Mouse (Mus musculus): ENCODE results near the gene Gpr152.
"Not testable (repeated sequence)": the region's sequence is repeated elsewhere in the genome, so short reads cannot be mapped to it uniquely, and the experiment has no call there.

Gpr152 gene

DNA sequence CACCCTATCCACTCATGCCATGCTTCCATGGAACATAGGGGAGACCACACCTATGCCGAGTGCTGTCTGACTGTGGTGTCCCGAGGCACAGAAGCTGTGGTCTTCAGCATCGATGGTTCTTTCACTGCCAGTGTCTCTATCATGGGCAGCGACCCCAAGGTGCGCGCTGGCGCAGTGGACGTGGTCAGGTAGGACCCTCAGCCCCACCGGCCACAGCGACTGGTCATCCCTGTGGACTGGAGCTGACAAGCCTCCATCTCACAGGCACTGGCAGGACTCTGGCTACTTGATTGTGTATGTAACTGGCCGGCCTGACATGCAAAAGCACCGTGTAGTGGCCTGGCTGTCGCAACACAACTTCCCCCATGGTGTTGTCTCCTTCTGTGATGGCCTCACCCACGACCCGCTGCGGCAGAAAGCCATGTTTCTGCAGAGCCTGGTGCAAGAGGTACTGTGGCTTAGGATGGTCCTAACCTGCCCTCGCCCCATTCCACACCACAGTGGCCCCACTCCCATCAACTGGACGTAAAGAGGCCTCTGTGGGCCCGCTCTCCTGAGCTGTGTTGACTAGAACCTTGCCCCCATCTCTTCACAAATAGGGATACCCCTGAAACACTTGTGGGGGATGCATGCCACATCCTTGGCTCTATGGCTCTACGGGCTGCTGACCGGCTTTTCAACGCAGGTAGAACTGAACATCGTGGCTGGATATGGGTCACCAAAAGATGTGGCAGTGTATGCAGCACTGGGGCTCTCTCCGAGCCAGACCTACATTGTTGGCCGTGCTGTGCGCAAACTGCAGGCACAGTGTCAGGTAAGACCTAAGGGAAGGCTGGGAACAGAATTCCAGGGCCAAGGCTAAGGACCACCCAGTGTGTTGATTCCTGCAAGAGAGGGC lies 27.3 kb upstream of the Gpr152 start:
- no peak for DNase-seq (ENCODE audit: low read depth, low spot score)

DNA sequence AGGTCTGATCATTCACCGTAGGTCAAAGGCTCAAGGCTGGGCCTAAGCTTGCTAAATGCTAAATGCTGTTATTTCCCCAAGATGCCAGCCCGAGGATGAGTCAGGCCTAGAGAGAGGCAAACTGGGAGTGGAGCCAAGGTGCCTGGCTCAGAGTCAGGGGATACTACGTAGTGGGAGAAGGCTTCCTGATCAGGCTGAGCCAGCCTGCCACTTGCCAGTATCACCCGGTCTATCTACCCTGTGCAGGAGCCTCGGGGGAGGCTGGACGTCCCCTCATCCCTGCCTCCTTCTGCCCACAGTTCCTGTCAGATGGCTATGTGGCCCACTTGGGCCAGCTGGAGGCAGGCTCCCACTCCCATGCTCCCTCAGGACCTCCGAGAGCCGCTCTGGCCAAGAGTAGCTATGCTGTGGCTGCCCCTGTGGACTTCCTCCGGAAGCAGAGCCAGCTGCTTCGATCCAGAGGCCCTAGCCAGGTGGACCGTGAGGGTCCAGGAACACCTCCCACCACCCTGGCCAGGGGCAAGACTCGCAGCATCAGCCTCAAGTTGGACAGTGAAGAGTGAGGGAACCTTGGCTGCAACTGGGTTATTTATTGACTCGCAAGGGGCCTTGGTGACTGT lies 26.3 kb upstream of the Gpr152 start:
- DNase-seq (ENCODE audit: low read depth, low spot score) = no peak

DNA sequence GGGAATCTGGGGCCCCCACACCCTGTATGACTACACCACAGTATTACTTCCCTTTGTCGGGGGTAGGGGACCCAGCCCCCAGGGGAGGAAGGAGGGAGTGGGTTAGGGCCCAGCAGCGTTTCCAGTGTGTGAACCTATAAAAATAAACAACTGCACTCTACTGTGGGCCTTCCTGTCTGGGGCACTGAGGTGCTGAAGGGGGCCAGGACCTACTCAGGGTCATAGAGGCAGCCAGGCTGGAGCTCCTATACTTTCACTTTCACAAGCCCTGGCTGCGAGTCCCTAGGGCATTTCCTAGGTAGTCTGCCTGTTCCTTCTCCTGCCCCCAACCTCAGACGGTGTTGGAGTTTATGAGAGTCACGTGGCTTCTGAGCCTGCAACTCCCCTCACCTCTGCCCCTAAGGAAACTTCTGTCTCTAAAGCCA lies 25.8 kb upstream of the Gpr152 start:
- DNase-seq (ENCODE audit: low read depth, low spot score) = no peak

DNA sequence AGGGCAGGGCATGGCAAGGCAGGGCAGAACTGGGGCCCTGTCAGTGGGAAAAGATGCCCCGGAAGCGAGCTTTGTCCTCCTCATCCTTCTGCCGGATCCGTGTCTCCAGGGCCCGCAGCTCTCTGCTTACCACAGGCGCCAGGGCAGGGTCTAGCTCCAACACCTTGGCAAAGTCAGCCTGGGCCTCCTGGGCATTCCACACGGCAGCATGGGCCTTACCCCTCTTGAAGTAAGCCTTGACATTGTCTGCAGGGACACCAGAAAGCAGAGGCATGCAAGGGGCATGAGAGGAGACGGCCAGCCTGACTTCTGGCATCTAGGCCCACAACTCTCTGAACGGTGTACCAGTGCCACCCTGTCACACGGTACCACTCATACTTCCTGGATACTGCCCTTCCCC lies 25.0 kb upstream of the Gpr152 start:
- DNase-seq (ENCODE audit: low read depth, low spot score) = no peak

DNA sequence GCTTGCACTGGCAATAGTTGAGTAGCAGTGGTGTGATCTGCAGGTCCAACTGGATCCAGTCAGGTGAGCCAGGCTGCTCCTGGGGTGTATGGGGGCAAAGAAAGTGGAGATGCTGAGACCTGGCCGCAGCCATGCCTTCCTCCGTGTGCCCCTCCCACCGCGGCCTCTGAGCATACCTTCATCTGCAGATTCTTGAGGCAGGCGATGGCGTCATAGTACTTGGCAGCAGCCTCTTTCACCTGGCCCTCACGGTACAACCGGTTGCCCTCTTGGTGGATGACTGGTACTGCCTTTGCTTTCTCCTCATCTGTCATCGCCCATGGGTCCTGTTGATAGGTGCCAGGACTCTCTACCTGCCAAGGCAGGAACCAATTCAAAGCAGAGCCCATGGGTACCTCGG lies 24.4 kb upstream of the Gpr152 start:
- no peak for DNase-seq (ENCODE audit: low read depth, low spot score)

DNA sequence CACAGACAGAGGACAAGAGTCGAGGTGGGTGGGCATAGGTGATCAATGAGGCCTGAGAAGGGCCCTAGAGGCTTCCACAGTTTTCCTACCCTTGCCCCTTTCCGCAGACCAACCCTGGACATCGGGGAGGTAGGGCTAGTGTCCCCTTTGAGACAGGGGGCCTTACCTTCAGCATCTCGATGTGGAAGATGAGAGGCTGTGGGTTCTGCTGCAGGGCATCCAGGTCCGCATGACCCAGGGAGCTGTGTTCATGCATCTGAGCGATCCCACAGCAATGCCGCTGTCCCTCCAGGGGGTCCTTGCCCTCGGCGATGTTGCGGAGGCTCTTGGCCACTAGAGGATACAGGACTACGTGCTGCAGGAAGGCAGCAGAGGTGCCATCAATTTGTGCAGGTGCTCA lies 23.8 kb upstream of the Gpr152 start:
- DNase-seq (ENCODE audit: low read depth, low spot score) = no peak

DNA sequence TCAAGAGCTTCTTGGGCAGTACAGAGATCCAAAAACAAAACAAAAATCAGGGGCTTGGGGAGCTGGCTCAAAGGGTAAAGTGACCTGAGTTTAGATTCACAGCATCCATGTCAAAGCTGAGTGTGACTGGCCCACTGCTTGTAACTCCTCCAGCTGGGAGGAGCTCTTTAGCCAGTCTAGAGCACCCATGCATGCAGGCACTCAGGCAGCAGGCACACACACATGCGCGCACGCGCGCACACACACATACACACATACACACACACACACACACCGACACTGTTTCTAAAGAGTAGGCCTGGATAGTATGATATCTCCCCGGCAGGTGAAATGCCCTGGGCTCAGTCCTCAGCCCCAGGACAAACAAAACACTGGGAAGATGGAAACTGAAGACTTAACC lies 22.6 kb upstream of the Gpr152 start:
- DNase-seq (ENCODE audit: low read depth, low spot score) = no peak

DNA sequence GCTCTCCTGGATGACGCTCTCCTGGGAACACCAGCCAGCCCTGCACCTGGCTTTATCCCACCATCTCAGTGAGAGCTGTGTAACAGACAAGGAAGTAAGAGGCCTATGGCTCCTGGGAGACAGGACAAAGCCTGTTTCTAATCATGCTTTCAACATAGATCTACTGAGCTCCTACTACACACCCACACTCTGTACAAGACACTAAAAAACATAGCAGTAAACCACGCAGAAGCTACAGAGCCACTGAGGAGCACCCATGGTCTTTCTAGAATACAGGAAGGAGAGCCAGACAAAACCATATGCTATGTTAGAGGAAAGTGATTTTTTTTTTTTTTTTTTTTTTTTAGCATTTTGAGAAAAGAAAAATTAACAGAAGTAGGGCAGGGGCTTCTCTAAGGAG lies 21.2 kb upstream of the Gpr152 start:
- no peak for DNase-seq (ENCODE audit: low read depth, low spot score)

DNA sequence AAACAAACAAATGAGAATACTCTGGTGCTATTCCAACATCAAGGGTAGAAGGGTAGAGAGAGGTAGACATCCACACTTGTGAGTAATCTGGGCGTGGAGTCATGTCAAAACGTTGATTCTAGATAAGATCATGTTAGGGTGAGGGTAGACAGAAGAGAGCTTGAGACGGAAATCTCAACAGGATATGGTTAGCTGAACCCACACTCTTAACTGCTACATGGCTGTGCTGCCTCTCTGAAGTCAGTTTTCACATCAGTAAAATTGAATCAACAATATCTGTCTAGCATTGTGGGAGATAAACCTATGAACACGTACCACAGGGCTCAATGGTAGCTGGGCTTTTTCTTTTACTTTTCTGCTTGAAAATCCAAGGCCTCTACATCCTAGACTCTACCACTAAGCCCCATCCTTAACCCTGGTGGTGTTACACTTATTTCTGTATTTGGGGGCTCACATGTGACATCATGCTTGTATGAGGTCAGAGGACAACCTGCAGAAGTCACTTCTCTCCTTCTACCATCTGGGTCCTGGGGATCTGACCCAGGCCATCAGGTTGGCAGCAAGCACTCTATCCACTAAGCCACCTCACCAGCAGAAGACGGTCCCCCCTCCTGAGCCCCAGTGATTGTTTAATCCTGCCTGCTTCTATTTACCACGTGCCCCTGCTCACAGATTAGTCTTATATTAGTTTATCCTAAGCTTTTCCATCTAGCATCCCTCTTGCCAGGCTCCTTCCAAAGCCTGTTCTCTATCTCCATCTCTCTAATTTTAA lies 19.7 kb upstream of the Gpr152 start:
- DNase-seq (ENCODE audit: low read depth, low spot score) = no peak

DNA sequence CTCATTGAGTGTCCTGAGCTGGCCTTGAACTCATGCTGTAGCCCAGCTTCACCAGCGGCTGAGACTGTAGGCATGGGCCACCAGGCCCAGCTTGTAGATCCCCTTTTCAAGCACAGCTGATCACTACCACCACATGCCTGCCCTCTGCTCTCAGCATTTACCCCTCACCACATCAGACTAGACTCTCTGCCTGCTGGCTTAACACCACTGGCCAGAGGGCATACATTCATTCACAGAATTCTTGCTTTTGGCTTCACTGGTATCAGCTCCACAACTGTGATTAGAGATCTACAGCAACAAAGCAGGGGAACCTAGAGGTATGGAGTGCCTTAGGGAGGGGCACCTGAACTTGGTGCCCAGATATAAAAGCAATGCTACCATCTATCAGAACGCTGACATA lies 19.1 kb upstream of the Gpr152 start:
- no peak for DNase-seq (ENCODE audit: low read depth, low spot score)

DNA sequence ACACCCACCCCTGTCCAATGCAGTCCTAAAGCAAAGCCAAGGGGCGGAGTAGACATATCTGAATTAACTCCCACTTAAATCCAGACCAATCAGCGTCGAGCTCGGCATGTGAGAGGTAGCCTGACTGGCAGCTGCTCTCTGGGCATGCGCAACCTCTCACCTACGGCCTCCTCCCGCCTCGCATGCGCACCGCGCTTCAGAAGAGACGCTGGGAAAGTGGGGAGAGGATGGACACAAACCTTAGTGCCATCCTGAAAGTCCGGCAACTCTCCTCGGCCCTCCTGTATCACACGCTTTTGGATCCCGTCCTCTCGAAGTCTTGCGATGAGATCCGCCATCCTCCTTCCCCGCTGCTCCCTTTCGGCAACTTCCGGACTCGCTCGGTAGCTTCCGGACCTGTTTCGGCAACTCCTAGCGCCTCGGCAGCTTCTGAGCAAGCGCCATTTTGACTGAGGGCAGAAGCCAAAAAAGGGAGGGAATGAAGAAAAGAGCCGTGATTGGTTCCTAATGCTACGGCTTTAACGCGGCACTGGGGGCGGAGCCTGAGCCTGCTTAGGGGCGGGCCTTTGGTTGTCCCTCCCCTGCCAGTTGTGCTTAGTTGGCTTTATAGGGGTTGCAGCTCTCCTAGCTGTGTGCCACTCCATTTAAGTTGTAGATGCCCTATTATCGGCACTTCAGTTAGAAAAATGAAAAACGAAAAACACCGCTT lies 18.3 kb upstream of the Gpr152 start:
- DNase-seq (ENCODE audit: low read depth, low spot score) = peak; percentile 98

DNA sequence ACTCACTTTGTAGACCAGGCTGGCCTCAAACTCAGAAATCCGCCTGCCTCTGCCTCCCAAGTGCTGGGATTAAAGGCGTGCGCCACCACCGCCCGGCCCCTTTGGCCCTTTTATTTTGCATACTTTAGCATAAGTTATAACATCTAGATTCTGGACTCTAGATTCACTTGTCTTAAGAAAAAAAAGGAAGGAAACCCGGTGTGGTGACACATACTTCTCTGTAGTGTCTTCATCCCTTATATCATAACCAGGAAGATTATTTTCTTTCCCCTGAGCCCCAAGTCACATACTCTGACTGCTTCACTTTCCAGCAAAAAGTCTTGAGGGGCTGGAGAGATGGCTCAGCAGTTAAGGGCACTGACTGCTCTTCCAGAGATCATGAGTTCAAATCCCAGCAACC lies 17.7 kb upstream of the Gpr152 start:
- not testable (repeated sequence) for DNase-seq (ENCODE audit: low read depth, low spot score)

DNA sequence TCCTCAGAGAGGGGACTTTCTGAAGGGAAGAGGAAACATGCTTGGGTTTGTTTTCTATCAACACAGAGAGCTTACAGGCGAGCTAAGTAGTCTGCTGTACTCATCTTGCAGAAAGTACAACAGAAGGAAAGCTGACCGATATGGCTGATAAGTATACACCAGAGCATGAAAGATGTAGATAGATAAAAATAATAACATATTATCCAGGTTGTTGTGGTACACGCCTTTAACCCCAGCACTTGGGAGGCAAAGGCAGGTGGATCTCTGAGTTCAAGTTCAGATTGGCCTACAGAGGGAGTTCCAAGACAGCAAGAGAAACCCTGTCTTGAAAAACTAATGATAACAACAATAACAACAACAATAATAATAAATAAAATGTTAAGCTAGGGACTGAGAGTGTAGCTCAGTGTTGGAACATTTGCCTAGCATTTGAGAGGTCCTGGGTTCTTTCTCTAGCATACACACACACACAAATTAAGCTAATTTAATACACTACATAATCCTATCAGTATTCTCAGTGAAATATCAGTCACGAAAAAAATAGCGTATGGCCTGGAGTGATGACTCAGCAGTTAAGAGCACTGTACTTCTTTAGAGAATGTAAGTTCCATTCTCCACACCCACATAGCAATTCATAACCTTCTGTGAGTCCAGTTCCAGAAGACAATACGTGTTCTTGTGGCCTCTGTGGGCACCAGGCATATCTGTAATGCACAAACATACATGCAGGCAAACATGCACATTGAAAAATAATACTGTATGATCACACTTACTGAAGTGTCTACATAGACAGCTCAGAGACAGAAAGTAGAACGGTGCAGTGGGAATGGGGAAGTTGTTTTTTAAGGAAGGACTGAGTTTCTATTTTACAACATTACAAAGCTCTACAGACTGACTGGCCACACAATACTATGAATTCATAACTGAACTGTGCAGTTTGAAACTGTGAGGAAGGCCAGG lies 16.9 kb upstream of the Gpr152 start:
- DNase-seq (ENCODE audit: low read depth, low spot score) = no peak

DNA sequence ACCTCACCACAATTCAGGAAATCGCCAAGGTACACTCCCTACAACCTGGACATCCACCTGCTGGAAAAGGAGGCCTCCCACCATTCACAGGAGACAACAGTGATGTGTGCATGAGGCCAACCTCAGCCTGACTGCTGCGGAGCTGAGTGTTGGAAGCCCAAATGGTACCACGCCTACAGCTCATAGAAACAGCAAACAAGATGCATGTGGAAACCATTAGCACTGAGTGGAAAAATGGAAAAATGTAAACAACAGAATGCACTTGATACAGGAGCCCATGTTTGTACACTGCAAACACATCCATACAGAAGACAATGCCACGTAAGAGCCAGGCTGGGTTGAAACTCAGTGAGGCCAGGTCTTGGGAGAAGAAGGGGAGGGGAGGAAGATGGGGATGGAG lies 15.2 kb upstream of the Gpr152 start:
- DNase-seq (ENCODE audit: low read depth, low spot score) = no peak

DNA sequence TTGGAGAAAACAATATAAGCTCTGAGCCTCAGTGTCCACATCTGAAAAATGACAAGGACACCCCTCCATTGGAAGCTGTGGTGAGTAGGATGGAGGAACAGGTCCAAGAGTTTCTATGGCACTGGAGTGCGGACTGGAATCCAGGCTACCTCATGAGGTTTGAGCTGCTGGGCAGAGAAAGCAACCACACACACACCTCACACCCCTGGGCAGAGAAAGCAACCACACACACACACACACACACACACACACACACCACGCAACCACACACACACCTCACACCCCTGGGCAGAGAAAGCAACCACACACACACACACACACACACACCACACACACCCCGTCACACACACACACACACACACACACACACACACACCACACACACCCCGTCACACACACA lies 14.3 kb upstream of the Gpr152 start:
- not testable (repeated sequence) for DNase-seq (ENCODE audit: low read depth, low spot score)

DNA sequence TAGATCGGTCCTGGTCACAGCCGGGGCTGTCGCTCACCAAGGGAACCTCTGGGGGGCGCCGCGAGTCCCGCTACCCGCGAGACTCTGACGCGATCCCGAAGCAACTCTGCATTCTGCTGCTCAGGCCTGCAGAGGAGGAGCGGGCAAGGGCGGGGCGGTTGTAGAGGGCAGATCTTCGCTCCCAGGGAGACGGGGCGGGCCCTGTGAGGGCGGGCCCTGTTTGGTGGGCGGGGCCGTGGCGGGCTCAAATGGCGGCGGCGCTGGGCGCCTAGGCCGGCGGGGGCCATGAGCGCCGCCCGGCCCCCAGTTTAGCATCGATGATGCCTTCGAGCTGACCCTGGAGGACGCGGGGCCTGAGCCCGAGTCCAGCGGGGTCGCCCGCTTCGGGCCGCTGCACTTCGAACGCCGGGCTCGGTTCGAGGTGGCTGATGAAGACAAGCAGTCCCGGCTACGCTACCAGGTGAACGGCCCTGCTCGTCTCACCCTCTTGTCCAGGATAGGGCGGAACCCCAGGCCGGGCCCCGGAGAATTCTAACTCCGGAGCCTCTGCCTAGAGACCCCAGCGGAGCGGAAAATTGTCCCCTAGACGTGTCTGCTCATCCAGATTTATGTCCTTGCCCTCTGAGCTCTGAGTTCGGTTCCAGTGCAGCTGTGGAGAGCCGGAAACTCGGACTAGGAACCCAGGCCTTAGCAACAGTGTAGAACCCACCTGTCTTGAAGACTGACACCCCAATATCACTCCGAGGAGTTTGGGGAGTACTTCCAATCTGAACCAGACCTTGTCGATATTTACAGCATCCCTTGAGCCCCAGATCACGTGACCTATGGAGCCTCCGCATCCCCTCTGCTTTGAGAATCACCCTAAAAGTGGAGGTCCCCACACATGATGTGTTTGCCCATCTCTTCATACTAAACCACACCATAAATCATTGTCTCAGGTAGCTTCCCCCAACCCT lies 13.6 kb upstream of the Gpr152 start, which contains the start of gene Aip:
TSS of gene Aip (minus strand) at position 118 of the 956 bp plus-strand sequence.
- DNase-seq (ENCODE audit: low read depth, low spot score) = peak; percentile 99

DNA sequence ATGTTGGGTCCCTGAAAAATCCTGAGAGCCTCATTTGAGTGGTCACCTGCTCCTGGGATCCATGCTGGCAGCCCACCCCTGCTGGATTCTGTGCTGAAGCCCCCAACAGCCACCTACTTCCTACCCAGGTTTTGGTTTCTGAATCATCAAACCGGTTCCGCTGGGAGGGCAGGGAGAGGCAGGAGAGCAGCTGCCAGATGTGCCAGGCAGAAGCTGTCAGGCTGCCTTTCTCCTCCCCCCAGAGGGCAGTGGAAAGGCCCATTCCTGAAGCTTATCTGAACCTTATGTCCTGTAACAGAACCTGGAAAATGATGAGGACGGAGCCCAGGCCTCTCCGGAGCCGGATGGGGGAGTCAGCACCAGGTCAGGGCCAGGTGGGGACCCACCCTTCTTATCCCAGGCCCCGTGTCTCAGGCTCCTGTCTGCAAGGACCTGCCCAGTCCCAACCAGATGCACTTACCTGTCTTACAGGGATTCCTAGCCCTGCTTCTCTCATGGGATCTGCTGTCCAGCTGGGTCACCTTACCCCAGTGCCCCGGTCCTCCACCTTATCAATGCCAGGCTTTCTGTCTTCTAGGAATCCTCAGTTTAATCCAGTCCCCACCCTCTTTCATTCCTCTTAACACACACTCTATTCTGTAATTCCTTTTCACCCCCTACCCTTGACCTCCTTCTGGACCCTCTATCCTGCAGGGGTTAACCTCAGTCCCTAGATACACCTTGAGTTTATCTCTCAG lies 12.7 kb upstream of the Gpr152 start:
- DNase-seq (ENCODE audit: low read depth, low spot score) = no peak

DNA sequence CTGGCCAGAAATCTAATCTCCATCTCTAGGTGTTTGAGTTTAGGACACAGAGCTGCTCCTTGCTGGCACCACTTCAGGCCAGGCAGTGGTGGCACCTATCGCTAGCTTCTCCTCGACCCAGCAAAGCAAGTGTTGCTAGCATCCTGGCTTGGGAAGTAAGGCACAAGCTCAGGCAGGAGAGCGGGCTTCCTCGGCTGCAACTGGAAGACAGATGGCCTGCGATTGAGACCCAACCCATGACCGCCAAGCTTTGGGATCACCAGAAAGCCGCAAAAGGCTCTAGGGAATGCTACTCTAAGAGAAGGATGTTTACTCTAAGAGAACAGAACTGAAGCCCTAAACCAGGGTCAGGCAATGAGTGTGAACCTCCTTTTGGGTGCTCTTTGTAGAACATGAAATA lies 10.1 kb upstream of the Gpr152 start:
- no peak for DNase-seq (ENCODE audit: low read depth, low spot score)

DNA sequence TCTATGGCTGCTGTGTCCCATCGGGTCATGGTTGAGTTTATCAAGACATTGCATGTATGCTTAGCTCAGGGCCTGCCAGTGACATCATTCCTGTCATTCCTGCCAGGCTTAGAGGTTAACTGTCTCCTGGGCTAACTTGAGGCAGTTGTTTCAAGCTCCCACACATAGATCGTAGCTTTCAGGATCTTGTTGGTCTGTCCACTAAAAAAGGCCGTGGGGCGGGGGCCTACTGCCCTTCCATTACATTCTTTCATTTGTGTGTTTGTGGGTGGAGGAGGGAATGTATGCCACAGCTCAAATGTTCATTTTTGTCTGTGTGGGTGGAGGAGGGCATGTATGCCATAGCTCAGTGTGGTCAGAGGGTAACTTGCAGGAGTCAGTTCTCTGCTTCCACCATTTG lies 9.5 kb upstream of the Gpr152 start:
- DNase-seq (ENCODE audit: low read depth, low spot score) = no peak
